Mouse (Mus musculus) small intestine, adult 2 months (tissue): ENCODE results near the gene Polr2h. TPM values are rescaled to one million over a fixed set of nuclear protein-coding genes. Genes with fewer than 3 reads are reported as not detected.

ENCODE experiments used
- H3K27ac ChIP-seq: fragments of 200-500 bp; 2 replicates; pipeline ENCODE4 v1.5.1; 2012; ENCODE audit warnings: low read depth, low read length, control low read depth, inconsistent platforms; ENCODE audit not compliant: insufficient read depth
- H3K27me3 ChIP-seq: fragments of 200-500 bp; 2 replicates; pipeline ENCODE4 v1.6.1; 2012; ENCODE audit warnings: mild to moderate bottlenecking, moderate library complexity, low read length, inconsistent platforms; ENCODE audit not compliant: control insufficient read depth, insufficient read depth
- H3K36me3 ChIP-seq: fragments of 200-500 bp; 2 replicates; pipeline ENCODE4 v1.6.1; 2012; ENCODE audit warnings: mild to moderate bottlenecking, low read length, control low read depth, inconsistent platforms; ENCODE audit not compliant: control insufficient read depth, insufficient read depth
- H3K4me1 ChIP-seq: fragments of 200-500 bp; 2 replicates; pipeline ENCODE4 v1.6.1; 2012; ENCODE audit warnings: low read length, inconsistent platforms, mixed read lengths; ENCODE audit not compliant: control insufficient read depth, insufficient read depth, insufficient read length
- H3K4me3 ChIP-seq: fragments of 200-500 bp; 2 replicates; pipeline ENCODE4 v1.5.1; 2012; ENCODE audit warnings: low read depth, mild to moderate bottlenecking, control low read depth, inconsistent platforms, low read length, moderate library complexity
- CTCF ChIP-seq: fragments of 200-500 bp; IDR thresholded peaks from 2 replicates; pipeline ENCODE4 v1.5.1; 2012; ENCODE audit warnings: low read depth, mild to moderate bottlenecking, control low read depth, inconsistent platforms, low read length, moderate library complexity, mixed read lengths; ENCODE audit not compliant: insufficient replicate concordance, insufficient read length; ENCODE audit errors: extremely low read depth
- POLR2A ChIP-seq: fragments of 200-500 bp; IDR thresholded peaks from 2 replicates; pipeline ENCODE4 v1.6.1; 2012; ENCODE audit warnings: low read depth, mild to moderate bottlenecking, control low read depth, inconsistent platforms, low read length, moderate library complexity
- WGBS: fragments of 180-500 bp; shearing (Covaris S2); methylation state at CpG from one replicate; pipeline ENCODE4 v1.1.7; 2018; 5-methylcytosine and 5-hydroxymethylcytosine counted together
- polyA plus RNA-seq: library from polyadenylated mRNA; depleted of rRNA; stranded (reverse); fragments of >200 nt; gene quantifications from 2 replicates; pipeline ENCODE4 v1.2.3, GENCODE M21; 2012

The Polr2h gene
- polyA plus RNA-seq, 1 experiment, result 10.6 TPM

DNA sequence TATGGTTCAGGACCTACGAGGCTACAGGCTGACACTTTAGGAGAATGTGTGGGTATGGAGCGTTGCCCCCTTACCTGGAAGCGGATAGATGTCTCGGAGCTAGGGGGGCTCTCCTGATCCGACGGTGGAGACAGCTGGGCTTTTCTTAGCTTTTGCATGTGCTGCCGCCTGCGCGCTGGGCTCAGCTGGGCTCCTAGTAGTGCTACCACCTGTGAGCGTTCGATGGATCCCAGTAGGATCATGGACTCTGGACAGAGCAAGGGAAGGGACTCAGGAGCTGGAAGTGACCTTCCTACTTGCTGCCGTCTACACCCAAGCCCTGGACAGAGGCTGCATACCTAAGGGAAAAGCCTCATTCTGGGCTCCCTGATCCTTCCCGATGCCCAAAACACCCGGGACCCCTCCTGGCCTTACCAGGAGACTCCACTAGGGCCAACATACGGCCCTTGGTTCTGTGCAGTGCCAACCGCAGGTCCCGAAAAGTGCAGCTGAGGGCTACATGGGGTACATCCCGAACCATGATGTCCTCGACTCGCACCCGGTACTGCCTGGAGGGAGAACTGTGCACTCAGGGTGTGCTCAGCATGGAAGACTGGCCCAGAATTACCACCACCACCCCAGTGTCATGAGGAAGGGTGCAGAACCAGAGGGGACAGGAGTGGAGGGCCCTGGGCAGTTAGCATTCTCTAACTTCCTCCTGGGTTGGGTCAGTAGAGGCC lies 9.1 kb upstream of the Polr2h start:
- TF ChIP-seq POLR2A (no peak), CTCF (no peak)
- WGBS, result 94% methylated on average over 21 of the region's 21 CpGs
- Histone ChIP-seq H3K27me3 (no peaks in the 10 kb centered on the region), H3K27ac (no peak overlapping the region), H3K4me3 (no peak overlapping the region), H3K4me1 (peaks cover 2% of the 10 kb centered on the region), H3K36me3 (peaks cover 65% of the 10 kb centered on the region)

DNA sequence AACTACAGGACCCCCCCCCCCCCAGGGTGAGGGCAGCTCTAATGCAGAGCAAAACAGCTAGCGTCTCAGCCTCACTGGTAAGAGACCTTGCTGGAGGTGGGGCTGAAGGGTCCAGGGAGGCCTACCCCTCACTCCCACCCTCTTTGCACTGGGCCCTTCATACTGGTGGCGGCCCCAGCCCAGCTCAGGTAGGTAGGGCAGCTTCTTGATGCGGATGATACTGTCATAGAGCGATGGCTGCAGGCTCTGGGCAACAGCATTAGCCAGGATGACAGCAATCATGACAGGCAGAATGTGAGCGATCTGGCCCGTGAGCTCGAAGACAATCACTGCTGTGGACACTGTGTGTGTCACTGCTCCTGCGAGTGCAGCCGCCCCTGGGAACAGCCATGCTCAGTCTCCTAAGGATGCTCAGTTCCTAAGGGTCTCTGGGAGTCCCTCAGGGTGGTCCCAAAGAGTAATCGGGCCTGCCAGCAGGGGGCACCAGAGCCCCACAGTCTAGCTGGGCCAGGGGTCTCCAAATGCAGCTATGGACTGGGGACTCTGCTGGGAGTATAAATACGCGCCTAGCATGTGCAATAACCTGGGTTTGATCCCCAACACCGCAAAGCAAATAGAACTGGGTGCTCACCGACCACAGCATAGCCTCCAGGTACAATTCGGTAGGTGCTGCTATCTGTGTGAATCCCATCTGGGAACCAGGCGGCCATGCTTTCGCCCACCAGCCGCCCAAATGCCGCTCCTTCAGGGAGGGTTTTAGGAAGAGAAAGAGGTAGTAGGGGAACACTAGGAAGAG lies 8.3 kb upstream of the Polr2h start:
- peak; percentile 63; the same call in 1 of the 2 replicates for TF ChIP-seq CTCF
- no peak for TF ChIP-seq POLR2A
- Histone ChIP-seq H3K27ac (no peak overlapping the region), H3K27me3 (no peaks in the 10 kb centered on the region), H3K4me1 (peaks cover 6% of the 10 kb centered on the region), H3K4me3 (no peak overlapping the region), H3K36me3 (peaks cover 64% of the 10 kb centered on the region)
- WGBS, result 85% methylated on average over 19 of the region's 19 CpGs

DNA sequence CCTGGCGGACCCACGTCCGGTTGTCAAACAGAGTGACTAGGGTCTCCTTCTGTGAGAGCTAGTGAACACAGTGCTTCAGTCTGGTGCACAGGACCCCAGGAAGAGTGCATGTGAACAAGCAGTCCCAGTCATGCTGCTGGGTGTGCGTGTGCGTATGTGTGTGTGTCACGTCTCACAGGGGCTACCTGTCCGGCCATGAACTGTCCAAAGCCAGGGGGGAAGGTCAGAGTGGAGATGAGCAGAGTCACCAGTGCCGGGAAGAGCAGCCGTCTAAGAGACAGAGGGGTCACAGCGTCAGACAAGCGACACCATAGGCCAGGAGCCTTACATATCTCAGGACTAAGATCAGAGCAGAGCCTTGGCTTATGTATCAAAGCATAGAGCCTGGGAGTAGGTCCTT lies 7.1 kb upstream of the Polr2h start:
- Histone ChIP-seq H3K27ac (no peak overlapping the region), H3K27me3 (no peaks in the 10 kb centered on the region), H3K4me1 (peaks cover 6% of the 10 kb centered on the region), H3K4me3 (no peak overlapping the region), H3K36me3 (peaks cover 61% of the 10 kb centered on the region)
- 96% methylated on average over 11 of the region's 11 CpGs for WGBS
- TF ChIP-seq POLR2A, result no peak
- TF ChIP-seq CTCF, result no peak

DNA sequence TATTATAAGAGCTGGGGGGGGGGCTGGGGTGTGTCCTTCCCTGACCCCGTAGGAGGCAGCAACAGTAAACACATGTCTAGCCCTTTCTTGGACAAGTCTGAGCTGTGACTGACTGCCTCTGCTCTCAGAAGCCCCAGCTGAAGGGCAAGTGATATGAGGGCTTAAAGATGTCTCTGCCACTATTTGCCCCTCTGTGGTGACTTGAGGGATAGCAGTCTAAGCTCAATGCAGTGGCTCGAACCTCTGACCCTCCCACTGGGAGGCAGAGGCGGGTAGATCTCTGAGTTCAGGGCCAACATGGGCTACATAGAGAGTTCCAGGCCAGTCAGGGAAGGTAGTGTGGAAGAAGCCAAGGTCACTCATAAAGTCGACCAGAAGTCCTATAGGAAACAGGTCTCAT lies 6.7 kb upstream of the Polr2h start:
- no peak overlapping the region for H3K27ac ChIP-seq
- H3K4me1 ChIP-seq, result peaks cover 6% of the 10 kb centered on the region
- H3K4me3 ChIP-seq, result no peak overlapping the region
- H3K27me3 ChIP-seq, result no peaks in the 10 kb centered on the region
- 73% methylated on average over 4 of the region's 4 CpGs for WGBS
- peaks cover 58% of the 10 kb centered on the region for H3K36me3 ChIP-seq
- TF ChIP-seq CTCF, result no peak
- TF ChIP-seq POLR2A, result no peak

DNA sequence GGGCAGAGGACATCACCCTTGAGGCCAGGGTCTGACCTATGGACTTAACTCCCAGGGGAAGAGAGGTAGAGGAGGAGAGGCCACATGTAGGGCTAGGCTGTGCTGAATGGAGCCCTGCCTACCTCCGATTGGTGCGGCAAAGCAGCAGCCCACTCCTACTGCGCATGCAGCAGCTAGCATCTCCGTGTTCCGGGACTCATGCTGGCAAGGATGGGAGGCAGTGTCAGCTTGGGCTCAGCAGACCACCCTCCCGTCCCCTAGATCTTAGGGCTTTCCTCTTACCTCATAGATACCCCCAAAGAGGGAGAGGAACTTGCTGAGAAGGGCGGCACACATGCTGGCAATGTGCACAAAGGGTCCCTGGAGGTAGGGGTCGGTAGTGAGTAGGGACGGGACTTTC lies 5.3 kb upstream of the Polr2h start:
- Histone ChIP-seq H3K27ac (no peak overlapping the region), H3K27me3 (no peaks in the 10 kb centered on the region), H3K4me3 (no peak overlapping the region), H3K4me1 (peaks cover 6% of the 10 kb centered on the region), H3K36me3 (peaks cover 48% of the 10 kb centered on the region)
- WGBS, result 90% methylated on average over 9 of the region's 9 CpGs
- no peak for TF ChIP-seq CTCF
- TF ChIP-seq POLR2A, result no peak

DNA sequence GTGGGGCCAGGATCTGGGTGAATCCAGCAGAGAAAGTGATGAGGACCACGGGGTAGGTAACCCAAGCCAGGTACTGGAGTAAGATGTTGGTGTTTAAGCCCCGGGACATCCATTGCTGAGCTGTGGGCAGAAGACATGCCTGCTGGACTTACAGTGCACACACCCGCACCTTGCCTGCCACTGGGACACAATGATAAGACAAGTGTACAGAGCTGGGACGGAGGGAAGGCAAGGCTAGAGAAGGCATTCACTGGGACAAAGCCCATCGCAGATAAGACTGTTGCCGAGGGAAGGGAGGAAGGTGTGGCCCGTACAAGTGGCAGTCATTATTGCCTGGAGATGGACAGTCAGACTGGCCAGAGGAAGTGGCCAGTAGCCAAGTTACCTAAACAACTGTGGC lies 4.6 kb upstream of the Polr2h start:
- Histone ChIP-seq H3K4me3 (no peak overlapping the region), H3K4me1 (peaks cover 6% of the 10 kb centered on the region), H3K27ac (no peak overlapping the region), H3K27me3 (no peaks in the 10 kb centered on the region), H3K36me3 (peaks cover 42% of the 10 kb centered on the region)
- no peak for TF ChIP-seq POLR2A
- no peak for TF ChIP-seq CTCF
- whole genome bisulfite sequencing, result 64% methylated on average over 7 of the region's 7 CpGs

DNA sequence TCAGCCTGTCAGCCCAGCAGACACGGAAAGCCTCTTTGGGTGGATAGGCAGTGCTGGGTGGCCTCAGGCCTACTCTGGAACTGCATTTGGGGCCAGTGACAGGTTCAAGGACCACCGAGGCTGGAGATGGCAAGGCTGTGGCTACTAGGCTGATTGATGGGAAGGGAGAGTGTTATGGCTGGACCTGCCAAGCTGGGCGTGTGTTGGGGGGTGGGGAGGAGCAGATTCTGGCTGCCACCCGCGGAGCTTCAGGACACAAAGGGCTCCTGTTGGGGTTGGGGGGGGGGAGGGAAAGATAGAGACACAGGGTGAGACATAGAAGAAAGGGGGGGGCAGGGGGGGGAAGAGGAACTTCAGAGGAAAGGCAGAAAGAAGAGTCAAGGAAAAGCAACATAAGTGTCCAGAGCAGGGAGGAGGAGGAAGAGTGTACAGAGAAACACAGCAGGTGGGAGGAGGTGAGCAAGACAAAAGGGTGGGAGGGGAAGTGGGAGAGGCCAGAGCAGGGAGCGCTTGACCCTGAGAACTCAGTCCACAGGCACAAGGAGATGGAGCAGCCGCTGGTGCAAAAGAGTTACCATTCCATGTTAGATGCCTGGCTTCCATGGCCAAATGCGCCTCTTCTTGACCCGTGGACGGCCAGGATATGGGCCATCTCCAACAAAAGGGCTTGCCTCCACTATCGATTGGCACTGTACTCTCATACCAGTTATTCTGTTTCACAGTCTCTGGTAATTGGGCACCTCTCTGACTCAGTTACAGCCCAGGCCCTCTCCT lies 3.0 kb upstream of the Polr2h start:
- Histone ChIP-seq H3K4me1 (peaks cover 6% of the 10 kb centered on the region), H3K36me3 (peaks cover 27% of the 10 kb centered on the region), H3K27ac (peak overlapping the region; percentile 91), H3K4me3 (peak overlapping the region; percentile 79), H3K27me3 (no peaks in the 10 kb centered on the region)
- no peak for TF ChIP-seq POLR2A
- no peak for TF ChIP-seq CTCF
- WGBS, result 24% methylated on average over 11 of the region's 11 CpGs
